Mouse (Mus musculus) effector memory CD4-positive, alpha-beta T cell, adult 5 months (primary cell): ENCODE results near the gene Sowahb. TPM values are rescaled to one million over a fixed set of nuclear protein-coding genes. Genes with fewer than 3 reads are reported as not detected.

Experiments used
- polyA plus RNA-seq: library from polyadenylated mRNA; unstranded; fragments of 100-300 nt; shearing (Covaris generic); gene quantifications from one replicate; pipeline ENCODE4 v1.2.1, GENCODE M21; 2017

Gene Sowahb
- not detected for polyA plus RNA-seq

GRCm38 (mm10) chr5:93044584-93045370 lies at the start of gene Sowahb:
Gene Sowahb (minus strand): TSS chr5:93045022.

DNA sequence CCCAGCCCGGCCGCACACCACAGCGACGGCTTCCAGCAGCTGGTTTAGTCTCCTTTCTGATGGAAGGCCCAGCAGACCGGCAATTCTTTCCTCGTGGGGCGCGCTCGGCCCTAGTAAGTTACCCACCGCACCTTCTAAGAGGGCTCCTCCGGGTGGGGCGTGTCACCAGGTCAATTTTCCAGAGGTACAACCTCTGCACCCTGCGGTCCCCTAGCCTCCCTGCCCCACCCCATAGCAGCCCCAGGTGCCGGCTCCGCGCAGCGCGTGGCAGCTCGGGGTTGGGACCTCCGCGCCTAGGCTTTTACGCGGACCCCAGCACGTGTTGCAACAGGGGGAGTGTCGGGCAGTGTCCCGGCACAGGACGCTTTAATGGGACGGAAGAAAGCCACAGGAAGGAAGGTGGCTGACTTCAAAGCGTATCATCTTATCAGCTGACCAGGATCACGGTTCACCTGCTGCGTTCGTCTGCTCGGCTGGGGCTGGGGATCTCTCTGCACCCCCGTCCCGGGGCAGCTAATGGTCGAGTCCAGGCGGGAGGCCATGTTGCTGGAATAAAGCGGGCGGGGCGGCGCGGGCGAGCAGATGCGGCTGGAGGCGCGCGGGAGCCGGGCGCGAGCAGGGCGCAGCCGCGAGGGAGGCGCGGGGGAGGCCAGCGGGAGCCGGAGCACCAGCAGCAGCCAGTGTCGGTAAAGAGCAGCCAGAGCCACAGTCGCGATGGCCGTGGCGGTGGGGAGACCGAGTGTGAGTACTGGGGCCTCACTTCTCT lies 48.2 kb upstream of the Sowahb start, which contains the start of gene Sept11:
Gene Sept11 (plus strand): TSS at position 581 of the 766 bp plus-strand sequence.

Other genes with a start within 250 kb of the Sowahb start
- gene Sept11, start 48.4 kb upstream of the Sowahb start, polyA plus RNA-seq = 51.6 TPM
- 161 TPM for gene Ccni, start 161.5 kb upstream of the Sowahb start, polyA plus RNA-seq
- gene 2010109A12Rik, start 161.5 kb upstream of the Sowahb start, polyA plus RNA-seq = 2.2 TPM
- 104 TPM for gene Ccng2, start 222.2 kb upstream of the Sowahb start, polyA plus RNA-seq